Mouse (Mus musculus) left cerebral cortex, adult 9 months (tissue): ENCODE results near the gene Csnk1e.

Experiments used
- DNase-seq, 2 experiments: peaks; one replicate each; pipeline ENCODE4 v3.0.0; 2022; ENCODE audit warnings: low spot score in 2 of 2

The Csnk1e gene

DNA sequence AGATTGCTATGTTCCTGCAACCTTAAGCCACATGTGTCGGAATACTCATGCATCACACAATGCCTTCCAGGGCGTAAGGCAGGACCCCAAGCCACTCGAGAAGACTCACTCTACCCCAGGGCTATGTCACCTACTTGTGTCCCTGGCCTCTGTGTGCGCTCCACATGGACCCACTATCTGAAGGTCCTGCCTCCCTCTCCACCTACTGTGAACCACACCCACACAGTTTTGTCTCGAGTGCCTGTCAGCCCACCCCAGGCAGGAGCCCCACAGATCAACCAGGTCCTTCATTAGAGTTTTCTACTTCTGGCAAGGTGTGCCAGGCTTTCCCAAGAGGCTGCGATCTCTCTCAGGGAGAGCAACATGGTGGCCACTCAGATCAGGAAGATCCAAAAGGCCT is 60.1 kb downstream of the Csnk1e start:
- no peak for DNase-seq

DNA sequence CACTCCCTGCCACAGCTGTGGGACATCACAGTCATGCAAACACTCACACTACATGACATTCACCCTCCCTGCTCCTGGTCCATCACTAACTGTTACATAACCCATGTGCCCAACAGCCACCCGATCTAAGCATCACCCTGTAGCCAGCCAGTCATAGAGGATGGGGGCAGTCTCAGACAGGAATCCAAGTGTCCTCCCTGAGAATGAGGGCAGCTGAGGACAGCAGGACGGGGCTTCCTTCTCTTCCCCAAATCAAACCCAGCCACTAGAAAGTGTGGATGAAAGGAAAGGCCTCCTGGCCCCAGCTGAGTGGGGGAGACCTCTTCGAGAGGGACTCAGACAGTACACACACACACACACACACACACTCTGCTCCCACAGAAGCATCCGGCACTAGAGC is 60.5 kb downstream of the Csnk1e start:
- DNase-seq: no peak

DNA sequence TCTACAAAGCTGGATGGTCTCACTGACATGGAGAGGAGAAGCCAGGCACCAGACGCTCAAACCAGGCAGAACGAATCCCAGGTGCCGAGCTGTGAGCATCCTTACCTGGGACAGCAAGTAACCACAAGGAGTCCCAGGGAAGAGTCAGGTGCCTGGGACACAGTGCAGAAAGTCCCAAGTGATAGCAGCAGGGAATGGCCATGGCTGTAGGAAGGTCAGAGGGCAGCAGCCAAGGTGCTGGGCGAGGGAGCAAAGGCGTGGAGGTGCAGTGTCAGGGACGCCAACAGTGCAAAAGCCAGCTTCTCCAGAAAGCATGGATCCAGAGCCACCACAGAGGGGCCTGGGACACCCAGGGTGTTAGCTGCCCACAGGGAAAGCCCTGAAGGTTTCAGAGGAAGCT is 62.3 kb downstream of the Csnk1e start:
- no peak for DNase-seq

DNA sequence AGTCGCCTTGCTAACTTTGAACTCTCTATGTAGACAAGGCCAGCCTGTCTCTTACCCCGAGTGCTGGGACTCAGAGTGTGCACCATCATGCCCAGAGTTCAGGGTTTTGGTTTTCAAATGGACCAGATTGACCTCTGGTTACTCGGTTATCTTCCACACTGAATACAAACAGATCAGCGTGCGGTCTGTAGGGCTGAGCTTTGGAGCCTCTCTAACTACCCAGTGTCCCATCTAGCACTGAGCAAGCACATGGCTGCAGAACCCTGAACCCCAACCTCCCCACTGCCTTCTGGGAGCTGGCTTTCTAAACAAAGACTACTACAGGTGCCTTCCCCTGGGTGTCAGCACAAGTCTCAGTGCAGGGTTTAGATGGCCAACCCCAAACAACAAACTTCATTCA is 62.8 kb downstream of the Csnk1e start:
- DNase-seq: no peak

DNA sequence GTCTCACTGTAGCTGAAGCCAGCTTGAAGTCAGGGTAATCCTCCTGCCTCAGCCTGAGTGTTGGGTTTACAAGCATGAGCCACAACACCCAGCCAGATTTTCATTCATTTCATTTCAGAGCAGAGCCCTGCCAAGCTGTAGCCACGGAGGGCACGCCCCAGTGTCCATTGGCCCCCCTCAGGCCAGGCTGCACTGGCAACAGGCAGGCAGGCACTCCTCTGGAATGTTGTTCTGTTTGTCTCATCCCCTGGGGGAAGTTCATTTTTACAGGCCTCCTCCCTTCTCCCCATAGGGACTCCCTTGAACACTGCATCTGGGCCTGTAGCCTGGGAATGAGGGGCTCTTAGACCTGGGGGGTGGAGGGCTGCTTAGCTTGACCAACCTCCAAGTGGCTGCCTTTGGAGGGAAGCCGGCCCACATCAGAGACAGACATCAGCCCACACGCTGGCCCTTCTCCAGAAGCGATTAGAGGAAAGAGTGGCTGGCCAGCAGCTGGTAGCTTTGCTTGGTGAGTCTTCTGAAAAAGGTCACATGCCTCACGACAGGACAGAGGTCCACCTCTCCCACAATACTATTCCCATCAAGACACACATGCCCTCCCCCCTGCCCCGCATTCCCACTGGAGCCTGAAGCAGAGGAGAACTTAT is 63.8 kb downstream of the Csnk1e start:
- peak in 1 of 2 experiments; percentile 55 for DNase-seq

DNA sequence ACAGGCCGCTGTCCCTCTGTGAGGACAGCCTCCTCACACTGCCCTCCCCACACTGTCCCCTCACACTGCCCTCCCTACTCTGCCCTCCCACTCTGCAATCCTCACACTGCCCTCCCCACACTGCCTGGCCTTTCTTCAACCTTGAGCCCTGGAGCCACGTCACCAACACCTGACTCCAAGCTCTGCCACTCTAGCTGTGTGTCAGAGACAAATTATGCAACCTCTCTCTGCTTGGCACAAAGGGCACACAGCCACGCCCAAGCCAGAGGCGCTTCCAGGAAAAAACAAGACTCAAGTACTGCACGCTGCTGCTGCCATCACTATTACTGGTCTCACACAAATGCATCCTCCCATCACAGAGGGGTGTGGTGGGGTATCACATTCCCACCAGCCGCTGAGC is 64.9 kb downstream of the Csnk1e start:
- no peak for DNase-seq

DNA sequence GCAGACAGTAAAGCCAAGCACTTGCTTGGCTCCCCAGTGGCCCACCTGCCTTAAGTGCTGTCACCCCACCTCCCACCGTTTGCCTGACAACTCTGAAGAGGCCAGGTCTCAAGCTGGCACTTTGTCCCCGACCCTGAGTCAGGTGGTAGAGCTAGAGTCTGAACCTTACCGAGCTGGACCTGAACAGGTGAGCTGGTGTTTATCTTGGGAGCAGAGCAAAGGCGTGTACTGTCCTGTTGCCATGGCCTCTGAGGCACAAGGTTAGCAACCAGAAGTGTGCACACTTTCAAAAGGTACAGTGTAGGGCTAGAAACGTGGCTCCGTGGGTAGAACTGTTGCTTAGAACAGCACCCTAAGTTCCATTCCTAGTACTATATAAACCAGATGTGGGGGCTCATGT is 67.2 kb downstream of the Csnk1e start:
- DNase-seq: no peak

DNA sequence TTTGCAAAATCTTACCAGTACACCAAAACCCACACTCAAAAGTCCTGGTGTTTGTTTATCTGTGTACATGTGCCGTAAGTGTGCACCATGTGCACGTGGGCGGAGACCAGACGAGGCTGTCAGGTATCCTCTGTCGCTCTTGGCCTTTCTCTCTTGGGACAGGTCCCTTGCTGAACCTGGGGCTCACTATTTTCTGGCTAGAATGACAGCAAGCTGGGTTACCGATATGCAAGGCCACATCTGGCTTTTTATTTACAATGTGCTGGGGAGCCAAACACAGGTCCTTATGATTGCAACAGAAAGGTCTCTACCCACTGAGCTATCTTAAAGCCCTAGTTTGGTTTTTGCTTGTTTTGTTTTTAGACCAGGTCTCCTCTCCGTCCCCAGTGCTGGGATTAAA is 67.8 kb downstream of the Csnk1e start:
- DNase-seq: no peak

DNA sequence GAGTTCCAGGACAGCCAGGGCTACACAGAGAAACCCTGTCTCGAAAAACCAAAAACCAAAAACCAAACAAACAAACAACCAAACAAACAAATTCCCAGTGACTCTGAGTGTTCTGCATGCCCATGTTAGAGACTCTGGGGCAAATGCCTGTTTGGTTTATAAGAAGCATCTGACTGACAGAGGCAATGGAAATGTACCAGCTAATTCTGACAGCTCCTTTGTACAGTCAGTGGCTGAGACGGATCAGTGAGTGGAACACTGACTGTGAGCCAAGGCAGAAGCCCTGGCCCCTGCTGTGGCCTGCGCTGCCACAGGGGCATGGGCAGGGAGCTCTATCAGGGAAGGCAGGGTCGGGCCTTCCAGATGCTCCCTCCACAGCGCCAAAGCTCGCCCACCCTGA is 68.3 kb downstream of the Csnk1e start:
- no peak for DNase-seq

DNA sequence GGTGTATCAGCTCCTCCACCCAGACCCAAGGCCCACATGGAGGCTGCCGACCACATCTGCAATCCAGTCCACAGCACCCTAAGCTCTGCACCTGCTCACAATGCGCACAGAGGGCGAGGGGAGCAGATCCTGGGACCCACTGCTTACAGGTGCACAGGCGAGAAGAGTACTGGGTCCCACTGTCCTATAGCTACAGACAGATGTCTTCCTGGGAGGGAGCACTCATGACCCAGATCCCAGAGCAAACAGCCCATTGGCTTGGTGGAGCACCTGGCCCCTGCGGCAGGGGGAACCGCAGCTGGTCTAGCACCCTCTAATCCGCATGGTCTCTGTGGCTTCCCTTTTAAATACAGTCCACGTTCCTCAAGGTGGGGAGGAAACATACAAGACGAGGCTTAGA is 73.7 kb downstream of the Csnk1e start:
- DNase-seq: no peak

DNA sequence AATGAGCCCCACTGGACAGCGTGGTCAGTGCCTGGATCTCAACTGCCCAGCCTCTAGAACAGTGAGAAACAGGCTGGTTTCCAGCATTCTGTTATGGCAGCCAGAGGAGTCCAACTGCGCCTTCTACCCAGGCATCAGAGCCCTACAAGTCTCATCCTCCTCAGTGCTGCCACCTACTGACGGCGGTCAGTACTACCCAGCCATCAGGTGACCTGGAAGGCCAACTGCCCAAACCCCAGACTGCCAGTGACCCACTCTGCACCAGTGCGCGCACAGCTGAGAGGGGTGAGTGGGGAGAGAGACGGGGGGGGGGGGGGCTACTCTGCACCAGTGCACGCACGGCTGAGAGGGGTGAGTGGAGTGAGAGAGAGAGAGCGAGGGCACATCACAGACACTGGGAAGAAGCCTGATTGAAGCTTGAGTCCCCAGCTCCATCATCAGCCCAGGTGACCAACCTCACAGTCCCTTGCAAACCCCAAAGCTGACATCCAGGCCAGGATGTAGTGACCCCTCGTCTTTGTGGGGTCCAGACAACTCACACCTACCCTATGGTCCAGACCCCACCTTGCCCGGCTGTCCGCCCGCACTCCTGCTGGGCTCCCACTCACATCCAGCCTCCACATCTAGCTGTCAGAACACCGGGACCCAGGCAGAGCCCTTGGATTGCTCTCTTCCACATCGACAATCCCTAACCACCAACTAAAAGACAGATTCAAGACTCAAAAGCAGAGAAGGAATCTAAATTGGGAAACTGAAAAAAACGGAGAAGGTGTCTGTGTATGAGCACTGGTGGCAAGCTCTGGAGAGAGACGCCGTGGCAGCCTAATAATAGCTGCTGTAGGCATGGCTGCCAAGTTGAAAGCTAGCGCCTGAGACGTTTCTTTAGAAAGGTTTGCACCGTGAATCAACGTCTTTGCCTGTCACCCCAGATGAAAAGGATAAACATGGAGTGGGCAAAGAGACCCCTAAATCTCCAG is 74.6 kb downstream of the Csnk1e start:
- DNase-seq: peak; percentile 69 to 73

DNA sequence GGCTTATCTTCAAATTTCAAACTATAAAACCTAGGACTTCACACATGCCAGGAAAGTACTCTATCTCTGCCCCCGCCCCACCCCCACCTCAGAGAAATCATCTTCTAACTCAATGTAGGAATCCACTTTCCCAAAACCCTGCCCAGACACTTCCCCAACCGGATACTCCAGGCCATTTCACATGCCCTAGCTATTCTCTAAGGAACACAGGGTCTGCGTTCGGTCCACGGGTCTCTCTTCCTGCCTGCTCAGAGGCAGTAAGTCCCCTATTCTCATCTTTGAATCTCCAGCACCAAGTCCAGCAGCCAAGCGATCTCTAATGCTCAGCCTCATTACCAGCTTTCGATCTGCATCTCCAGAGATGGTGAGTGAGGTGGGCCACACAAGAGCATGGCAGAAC is 75.7 kb downstream of the Csnk1e start:
- DNase-seq: no peak

DNA sequence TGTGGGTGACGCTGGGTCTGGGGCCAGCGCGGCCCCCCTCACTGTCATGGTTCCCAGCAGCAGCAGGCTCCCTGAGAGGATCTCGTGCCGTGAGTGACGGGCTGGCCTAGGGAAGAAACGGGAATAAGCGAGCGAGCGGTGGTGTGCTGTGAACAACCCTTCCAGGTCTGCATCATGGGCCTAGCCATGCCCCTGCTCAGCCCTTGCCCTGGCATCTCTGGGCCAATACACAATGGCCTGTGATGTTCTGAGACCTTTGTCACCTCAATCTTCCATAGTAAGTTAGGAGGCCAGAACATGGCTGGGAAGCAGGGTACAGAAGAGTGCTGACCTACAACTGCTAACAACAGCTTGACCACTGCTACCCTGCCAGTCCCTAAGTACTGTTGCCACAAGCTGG is 76.8 kb downstream of the Csnk1e start:
- DNase-seq: no peak

DNA sequence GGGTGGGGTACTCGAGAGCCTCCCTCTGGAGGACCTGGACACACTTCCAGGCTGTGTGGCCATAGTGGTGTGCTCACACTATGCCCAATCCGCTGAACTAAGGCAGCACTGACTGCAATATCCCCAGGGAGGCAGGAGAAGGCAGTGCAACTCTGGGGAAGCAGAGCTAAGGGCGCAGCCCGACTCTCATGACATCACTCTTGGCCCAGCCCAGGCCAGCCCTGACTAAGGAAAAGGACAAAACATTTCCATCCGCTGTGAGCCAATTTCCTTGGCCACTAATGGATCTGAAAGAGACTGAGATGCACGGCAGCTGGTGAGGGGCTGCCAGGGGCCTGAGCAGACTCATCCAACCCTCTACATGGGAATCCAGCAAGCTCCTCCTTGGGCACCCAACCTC is 77.7 kb downstream of the Csnk1e start:
- DNase-seq: peak in 1 of 2 experiments; percentile 44

DNA sequence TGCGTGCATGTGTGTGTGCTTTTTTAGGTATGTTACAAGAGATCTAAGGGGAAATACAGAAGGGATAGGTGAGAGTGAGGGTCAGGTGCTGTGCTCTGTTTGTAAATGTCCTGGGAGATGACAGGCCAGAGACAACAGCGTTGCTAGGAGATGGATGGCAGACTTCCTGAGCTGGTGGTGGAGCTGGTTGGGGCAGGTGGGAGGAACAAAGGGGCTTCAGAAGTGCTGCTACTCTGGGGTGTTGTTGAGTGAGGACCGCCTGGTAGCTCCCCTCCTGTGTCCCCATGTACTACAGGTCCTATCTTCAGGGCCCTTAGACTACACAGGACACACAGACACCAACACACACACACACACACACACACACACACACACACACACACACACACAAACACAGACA is 80.6 kb downstream of the Csnk1e start:
- no peak for DNase-seq

DNA sequence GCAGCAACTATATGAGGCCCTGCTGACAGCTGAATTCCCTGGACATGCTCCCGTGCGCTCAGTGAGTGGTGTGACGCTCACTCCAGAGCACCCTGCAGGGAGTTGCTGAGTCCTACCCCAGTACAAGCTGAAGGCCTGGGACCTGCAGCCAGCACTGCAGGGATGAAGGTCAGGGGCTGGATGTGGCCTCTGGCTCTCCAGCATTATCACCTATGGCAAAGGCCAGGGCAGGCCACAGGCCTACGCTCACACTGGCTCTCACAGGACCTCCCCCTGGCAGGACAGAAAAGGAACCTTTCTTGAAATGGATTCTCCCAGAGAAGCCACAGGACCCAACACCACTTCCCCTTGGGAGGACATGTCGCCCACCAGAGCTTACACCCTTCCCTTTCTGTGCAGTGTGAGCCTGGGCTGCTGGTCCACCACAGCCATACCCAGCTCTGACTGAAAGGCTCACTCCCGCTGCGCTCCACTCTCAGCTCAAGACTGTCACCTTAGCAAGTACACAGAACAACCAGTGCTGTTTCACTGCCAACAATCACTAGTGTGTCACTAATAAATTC is 85.0 kb downstream of the Csnk1e start:
- DNase-seq: no peak

DNA sequence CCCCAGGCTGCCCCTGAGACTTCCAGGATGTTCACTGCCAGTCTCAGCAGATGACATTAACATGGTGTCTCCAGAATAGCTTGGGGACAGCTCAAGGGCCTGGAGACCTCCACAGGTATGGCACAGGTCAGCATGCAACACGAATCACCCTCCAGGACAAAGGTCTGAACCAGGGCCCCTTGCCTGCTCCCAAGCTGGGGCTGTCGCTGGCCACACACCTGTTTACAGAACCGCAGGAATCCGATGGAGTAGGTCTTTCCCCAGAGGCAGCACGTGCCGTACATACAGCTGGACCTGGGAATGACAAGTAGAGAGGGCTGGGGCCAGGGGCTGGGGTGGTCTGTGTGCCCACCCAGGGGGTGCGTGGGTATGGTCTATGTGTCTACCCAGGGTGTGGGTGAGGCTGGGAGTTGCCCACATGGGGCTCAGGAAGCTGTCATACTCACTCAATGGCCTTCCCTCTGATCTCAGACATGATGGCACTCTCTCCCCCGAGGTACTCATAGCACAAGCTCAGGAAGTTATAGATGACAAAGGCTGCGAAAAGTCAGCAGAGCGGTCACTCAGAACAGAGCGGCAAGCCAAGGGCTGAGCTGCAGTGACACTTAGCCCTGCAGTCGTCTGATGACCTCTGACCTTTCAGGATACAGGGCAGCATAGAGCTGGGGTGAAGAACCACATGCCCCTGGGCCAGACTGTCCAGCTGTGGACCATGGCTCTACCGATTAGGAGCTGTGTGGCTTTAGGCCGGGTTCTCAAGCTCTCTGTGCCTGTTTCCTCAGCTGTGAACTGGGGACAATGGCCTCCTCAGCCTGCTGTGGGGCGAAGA is 85.7 kb downstream of the Csnk1e start:
- DNase-seq: no peak

DNA sequence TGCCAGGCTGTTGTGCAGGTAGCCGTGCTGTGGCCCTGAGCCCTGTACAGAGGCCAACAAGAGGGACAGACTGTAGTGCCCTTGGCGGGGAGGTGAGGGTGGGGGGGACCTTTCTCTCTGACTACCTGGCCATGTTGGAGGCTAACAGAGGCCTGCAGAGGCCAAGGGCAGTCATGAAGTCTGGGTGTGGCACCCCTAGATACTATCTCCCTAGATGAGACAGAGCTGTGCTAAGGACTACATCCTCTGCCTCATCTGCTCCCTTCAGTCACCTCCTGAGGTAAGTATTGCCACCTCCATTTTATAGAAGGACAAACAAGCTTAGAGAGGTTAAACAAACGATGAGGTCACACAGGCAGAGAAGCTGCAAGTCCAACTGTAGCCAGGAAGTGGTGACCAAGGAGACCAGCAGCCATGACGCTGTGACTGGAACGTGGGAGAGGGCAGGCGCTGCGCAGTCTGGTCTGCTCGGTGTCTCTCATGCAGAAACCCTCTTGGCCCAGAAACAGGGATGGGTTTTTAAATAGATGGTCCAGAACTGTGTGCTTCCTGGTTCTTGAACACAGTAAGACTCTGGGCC is 86.4 kb downstream of the Csnk1e start:
- DNase-seq: no peak

DNA sequence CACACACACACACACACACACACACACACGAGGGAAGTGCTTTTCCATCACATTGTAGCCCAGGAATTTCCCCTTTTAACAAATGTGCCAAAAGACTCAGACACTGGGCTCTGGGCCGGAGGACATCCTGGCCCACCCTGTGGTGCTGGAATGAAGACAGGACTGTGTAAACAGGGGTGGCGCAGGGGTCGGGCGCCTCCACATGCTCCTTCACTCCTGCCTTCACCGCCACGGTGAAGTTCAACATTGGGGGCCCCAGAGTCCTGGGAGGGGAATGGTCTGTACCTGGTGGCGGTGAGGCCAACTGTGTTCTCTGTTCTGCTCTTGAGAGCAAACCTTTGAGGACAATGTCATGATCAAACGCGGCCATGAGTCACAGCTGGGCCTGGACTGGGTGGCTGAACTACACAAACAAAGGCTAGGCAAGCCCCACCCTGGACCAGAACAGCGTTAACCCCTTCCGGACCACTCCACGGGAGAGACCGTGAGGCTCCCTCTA is 87.0 kb downstream of the Csnk1e start:
- DNase-seq: no peak
